Mouse (Mus musculus): ENCODE results near the gene Usp42. TPM values are rescaled to one million over a fixed set of nuclear protein-coding genes. Genes with fewer than 3 reads are reported as not detected.

Gene Usp42
- 10.1 and 10.8 TPM in 2 replicates for polyA plus RNA-seq (2012; rRNA removed)

GRCm38 (mm10) chr5:143732180-143732891 is at the start of gene Usp42:
Usp42 (minus strand) TSS chr5:143732280.

Other genes starting within 250 kb of the Usp42 start
- 205 and 366 TPM in 2 replicates for gene Rac1, start 204.2 kb downstream of the Usp42 start, polyA plus RNA-seq (2012; rRNA removed)
- 33.7 and 38.5 TPM in 2 replicates for gene Cyth3, start 109.8 kb downstream of the Usp42 start, polyA plus RNA-seq (2012; rRNA removed)
- gene Eif2ak1, start 85.5 kb upstream of the Usp42 start, polyA plus RNA-seq (2012; rRNA removed), result 16.6 and 22.9 TPM in 2 replicates
- gene Ankrd61, start 165.4 kb upstream of the Usp42 start, polyA plus RNA-seq (2012; rRNA removed), result 0.08 and 0.10 TPM in 2 replicates
- 45.9 and 51.8 TPM in 2 replicates for gene Aimp2, start 177.6 kb upstream of the Usp42 start, polyA plus RNA-seq (2012; rRNA removed)
- 1.8 and 2.9 TPM in 2 replicates for gene Pms2, start 177.7 kb upstream of the Usp42 start, polyA plus RNA-seq (2012; rRNA removed)
- not detected in 2 replicates for gene Gm42421, start 195.9 kb upstream of the Usp42 start, polyA plus RNA-seq (2012; rRNA removed)
- 1.4 and 2.6 TPM in 2 replicates for gene Rsph10b, start 200.8 kb upstream of the Usp42 start, polyA plus RNA-seq (2012; rRNA removed)